Mouse (Mus musculus) urinary bladder, postnatal 25 days (tissue): Measurements from ENCODE around the gene Pole.

Experiments
- DNase-seq: peaks from one replicate; pipeline ENCODE4 v3.0.0; 2022; ENCODE audit warnings: low spot score

The Pole gene

GRCm38 (mm10) chr5:110344524-110344923 lies 58.4 kb downstream of the Pole start, which contains the start of gene Lrcol1:
Gene Lrcol1, plus strand, starts transcription at chr5:110344730.
- no peak for DNase-seq

- no peak for DNase-seq
Observed at GRCm38 (mm10) chr5:110345553-110345952, 59.4 kb downstream of the Pole start.

- DNase-seq, result no peak
Observed at GRCm38 (mm10) chr5:110347006-110347405, 60.9 kb downstream of the Pole start.

GRCm38 (mm10) chr5:110354716-110355115 lies 68.6 kb downstream of the Pole start:
- DNase-seq, result no peak

- peak; percentile 79 for DNase-seq
Observed at GRCm38 (mm10) chr5:110357531-110358179, 71.5 kb downstream of the Pole start.

GRCm38 (mm10) chr5:110361465-110361864 lies 75.4 kb downstream of the Pole start:
- DNase-seq, result no peak

GRCm38 (mm10) chr5:110362813-110363178 lies 76.7 kb downstream of the Pole start:
- DNase-seq, result no peak

- DNase-seq, result peak; percentile 78
Observed at GRCm38 (mm10) chr5:110363179-110363821, 77.2 kb downstream of the Pole start.

GRCm38 (mm10) chr5:110363822-110364545 lies 77.9 kb downstream of the Pole start:
- DNase-seq, result no peak

- peak; percentile 75 for DNase-seq
Observed at GRCm38 (mm10) chr5:110376802-110377433, 90.8 kb downstream of the Pole start.

GRCm38 (mm10) chr5:110378181-110378583 lies 92.1 kb downstream of the Pole start:
- no peak for DNase-seq

GRCm38 (mm10) chr5:110379086-110379485 lies 93.0 kb downstream of the Pole start:
- DNase-seq, result no peak

- DNase-seq, result no peak
Observed at GRCm38 (mm10) chr5:110379823-110380222, 93.7 kb downstream of the Pole start.

- no peak for DNase-seq
Observed at GRCm38 (mm10) chr5:110384491-110384890, 98.4 kb downstream of the Pole start.

- no peak for DNase-seq
Observed at GRCm38 (mm10) chr5:110385263-110385662, 99.2 kb downstream of the Pole start.

GRCm38 (mm10) chr5:110386371-110387330 lies 100.5 kb downstream of the Pole start:
- DNase-seq, result peak; percentile 70
